Mouse (Mus musculus): ENCODE data around the gene Necab3.
A peak's percentile ranks its signal among the peaks of the same experiment; 100 is the strongest.

The Necab3 gene

DNA sequence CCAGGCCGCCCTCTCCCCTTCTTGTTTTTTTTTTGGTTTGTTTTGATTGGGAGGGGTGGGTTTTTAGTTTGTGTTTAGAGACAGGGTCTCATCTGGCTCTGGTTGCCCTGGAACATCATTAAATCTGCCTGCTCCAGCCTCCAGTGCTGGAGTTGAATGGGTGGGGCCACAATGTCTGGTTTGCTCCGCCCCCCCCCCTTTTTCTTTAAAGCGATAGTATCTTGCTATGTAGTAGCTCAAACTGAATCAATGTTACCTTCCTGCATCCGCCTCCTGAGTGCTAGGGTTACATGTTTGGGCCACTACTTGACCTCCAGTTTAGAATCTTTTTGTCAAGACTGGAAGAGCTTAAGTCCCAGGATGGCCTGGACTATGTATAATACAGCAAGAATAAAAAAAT, 12.6 kb upstream of the Necab3 start:
- no peak for DNase-seq

- DNase-seq: no peak
Observed at GRCm38 (mm10) chr2:154570666-154571065, 12.0 kb upstream of the Necab3 start.

DNA sequence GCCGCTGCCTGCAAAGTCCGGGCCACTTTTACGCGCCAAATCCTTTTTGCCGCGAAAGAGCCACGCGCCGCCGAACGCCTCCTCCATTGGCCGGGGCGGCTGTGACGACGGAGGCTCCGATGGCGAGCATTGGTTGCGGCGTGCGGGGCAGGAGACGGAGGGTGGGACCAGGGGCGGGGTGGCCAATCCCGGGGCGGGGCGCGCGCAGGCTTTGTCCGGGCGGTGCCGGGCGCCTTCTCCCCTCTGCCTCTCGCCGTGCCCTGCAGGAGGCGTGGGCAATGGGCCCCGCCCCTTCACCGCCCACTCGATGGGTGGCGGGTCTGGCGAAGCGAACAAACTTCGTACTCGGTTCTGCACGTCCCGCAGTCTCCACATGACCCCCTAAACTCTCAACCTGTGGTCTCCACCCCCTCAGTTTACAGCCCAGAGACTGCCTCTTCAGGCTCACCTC, 11.2 kb upstream of the Necab3 start, which contains the start of gene E2f1:
E2f1 (minus strand) TSS at position 57 of the 451 bp plus-strand sequence.
- peak; percentile 91 to 92 for DNase-seq

DNA sequence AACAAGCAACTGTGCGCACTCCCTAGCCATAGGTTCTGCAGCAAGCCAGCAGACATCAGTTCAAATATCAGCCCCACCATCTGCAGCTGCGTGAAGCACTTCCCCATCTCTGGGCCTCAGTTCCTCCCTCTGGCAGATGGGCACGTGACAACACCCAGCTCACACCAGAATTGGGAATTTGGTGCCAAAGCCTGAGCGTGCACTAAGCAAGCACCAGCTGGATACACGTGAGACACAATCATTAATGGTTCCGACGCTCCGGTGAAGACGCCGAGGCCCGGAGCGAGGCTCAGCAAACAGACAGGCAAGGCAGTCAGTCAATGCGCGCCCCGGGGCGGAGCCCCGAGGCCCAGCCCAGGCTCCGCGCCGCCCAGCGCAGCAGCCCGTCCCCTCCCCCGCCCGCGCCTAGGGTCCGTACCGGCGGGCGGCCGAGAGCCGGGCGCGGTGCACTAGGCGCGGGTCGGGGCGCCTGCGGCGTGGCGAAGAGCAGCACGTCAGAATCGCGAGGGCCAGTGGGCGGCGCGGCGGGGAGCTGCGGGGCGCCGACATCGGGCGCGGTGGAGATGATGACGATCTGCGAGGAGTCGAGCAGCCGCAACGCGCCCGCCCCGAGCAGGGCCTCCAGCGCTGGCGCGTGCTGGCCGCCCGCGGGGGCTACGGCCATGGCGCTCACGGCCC, 10.5 kb upstream of the Necab3 start:
- peak in 1 of 2 experiments; percentile 43 for DNase-seq

- no peak for DNase-seq
Observed at GRCm38 (mm10) chr2:154568329-154569070, 9.8 kb upstream of the Necab3 start.

DNA sequence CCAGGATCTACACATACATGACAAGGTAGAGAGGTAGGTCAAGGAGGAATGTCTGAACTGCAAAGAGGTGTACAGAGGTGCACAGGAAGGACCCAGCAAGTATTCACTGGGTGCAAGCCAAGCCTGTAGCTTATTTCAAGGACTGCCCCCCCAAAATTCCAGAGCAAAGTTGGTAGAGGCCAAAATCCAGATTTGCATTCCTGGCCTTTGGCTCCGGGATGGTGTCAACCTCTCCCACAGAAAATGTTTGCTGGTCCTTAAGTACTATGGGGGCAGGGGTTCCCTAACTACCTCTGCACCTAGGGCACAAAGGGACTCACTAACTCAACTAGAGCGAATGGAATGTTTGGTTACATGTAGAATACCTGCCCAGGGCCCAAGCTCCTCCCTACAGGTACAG, 9.1 kb upstream of the Necab3 start:
- peak in 1 of 2 experiments; percentile 25 for DNase-seq

DNA sequence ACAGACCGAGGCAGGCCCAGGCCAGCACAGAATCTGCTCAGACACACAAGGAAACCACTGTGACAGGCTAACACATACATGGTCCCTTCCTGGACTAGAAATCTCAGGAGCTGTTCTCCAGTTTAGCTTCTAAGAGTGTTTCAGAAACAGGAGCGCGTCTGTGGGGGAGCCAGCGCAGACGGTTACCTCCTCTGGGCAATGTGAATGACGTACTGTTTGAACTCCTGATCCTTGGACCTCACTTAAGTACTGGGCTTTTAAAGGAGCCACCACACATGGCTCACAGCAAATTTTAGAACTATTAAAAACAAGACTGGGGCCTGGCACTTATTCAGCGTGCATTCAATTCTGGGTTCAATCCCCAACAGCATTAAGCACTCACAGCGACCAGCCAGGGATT, 8.0 kb upstream of the Necab3 start:
- peak; percentile 37 to 42 for DNase-seq

- DNase-seq: no peak
Observed at GRCm38 (mm10) chr2:154565562-154565961, 6.9 kb upstream of the Necab3 start.

DNA sequence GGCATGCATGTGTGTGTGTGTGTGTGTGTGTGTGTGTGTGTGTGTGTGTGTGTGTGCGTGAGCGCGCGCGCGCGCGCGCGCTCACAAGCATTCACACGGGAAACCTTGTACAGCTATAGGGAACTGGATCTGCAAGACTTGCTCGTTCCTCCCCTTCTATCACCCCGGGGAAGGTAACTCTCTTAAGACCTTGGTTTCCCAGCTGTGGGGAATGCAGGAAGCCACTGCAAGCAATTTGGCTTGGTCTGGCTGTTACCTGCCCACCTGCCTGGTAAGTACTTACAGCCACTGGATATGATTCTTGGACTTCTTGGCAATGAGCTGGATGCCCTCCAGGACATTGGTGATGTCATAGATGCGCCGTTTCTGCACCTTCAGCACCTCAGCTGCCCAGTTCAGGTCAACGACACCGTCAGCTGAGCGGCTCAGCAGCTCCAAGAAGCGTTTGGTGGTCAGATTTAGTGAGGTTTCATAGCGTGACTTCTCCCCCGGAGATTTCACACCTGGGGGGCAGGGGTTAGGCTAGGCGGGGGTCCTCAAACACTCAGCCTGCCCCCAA, 5.0 kb upstream of the Necab3 start:
- DNase-seq: peak; percentile 78 to 83

- DNase-seq: no peak
Observed at GRCm38 (mm10) chr2:154557184-154557832, 1.4 kb downstream of the Necab3 start.

DNA sequence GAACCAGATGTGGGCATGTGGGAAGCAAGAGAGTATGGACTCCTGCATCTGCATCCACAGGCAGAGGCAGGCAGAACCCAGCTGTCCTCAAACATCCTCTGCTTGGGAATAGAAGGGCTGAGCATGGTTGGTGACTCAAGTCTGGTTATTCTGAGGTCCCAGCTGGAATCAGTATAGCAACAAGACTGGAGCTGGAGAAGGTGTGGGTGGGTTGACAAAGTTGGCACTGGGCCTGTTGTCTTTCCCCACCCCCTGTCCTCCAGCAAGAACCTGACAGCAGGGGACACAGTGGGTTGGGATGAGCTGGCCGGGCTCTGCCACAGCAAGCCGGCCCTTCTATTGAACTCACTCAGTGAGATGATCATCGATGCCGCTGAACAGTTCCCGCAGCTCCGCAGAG, 3.5 kb downstream of the Necab3 start:
- DNase-seq: no peak

DNA sequence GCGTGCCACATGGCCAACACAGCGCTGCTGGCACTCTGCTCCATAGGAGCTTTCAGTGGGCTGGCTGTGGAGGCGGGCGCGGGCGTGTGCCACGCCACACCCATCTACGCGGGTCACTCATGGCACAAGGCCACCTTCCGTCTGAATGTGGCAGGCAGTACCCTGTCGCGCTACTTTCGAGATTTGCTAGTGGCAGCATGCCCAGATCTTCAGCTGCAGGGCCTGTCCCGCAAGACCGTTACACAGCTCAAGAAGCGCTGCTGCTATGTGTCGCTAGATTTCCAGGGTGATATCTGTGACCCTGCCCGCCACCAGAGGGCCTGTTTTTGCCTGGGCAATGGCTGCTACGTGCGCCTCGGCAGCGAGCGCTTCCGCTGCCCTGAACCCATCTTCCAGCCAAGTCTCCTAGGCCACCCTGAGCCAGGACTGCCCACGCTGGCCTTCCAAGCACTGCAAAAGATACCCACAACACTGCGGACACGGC, 6.2 kb downstream of the Necab3 start:
- peak; percentile 38 to 64 for DNase-seq

GRCm38 (mm10) chr2:154551927-154552326, 6.8 kb downstream of the Necab3 start:
- no peak for DNase-seq

DNA sequence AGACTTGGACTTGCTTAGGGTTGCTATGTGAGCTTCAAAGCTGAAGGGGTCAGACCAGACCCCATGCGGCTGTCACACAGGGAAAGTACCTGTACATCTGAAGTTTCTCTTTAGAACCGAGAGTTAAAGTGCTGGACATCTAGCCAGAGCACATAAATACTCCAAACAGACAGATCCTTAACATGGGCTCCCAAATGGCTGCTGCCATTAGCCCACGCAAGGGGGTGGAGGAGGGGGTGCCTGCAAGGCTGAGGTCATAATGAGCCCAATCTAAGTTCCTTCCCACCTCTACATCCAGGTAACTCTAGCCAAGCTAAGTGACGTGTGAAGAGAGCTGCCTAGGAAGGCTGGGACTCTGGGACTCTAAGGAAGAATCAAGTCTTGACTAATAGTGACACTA, 7.2 kb downstream of the Necab3 start, which contains the start of gene Actl10:
Actl10 (plus strand) TSS at position 301 of the 400 bp plus-strand sequence.
- DNase-seq: no peak

- no peak for DNase-seq
Observed at GRCm38 (mm10) chr2:154550937-154551336, 7.8 kb downstream of the Necab3 start.

DNA sequence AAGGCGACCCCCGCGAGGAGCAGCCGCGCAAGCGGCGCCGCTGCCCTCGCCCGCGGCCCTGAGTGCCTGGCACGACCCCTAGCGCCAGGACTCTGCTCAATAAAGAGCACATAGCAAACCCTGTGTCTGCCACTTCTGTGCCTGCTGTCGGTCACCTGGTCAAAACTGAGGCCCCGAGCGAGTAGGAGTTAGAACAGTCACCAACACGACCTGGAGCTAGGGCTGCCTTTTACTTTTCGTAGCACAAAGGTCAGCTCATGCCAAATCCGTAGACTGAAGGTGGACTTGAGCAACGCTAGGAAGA, 8.9 kb downstream of the Necab3 start:
- DNase-seq: no peak

DNA sequence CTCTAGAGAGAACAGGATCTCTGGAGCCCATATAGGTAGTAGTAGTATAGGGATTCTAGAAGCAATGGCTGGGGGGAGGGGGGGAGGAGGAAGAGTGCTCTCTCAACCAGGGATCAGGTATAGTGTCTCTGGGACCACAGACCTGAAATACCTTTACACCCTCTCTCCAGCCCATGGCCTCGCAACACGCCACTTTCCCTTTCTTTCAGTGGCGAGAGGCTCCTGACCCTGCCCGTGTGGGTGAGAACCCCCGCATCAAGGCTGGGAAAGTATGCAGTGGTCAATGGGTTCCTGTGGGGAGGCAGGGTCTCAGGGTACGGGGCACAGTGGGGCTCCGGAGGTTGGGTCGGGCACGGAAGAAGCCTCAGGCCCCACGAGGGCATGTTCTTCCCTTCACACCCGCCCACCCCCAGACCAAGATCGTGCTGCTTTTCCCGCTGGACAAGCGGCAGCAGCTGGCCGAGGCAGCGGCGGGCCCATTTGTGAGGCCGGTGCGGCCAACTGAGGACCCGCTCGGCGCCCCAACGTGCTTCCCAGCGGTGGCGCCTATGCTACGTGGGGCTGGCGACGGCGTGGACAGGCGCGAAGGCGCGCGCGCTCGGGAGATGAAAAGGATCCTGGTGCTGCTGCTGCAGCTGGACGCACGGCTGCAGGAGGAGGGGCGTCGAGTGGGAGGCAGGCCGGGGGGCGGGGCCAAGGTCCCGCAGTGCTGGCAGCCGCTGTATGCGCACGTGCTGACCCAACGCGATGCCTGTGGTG, 9.4 kb downstream of the Necab3 start:
- DNase-seq: peak; percentile 38 to 46

DNA sequence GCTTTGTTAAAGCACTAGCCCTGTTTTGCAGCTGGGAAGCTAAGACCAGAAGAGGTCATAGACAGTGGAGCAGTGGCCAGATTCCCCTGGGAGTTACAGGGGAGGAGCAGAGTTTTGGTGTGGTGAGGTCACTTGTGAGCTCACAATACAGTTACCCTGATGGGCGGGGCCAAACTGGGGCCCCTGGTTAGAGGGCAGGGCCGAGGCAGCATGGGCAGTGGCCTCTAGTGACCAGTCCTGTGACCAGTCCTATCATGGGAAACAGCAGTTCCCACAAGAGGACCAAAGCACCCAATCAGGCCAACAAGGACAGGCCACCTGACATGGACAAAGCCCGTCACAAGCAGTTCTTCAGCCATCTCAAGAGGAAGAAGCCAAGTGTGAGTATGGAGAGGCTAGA, 10.0 kb downstream of the Necab3 start:
- DNase-seq: no peak

- no peak for DNase-seq
Observed at GRCm38 (mm10) chr2:154546711-154547110, 12.0 kb downstream of the Necab3 start, which contains the start of gene 1700003F12Rik. Gene 1700003F12Rik, plus strand, starts transcription at chr2:154547085.

GRCm38 (mm10) chr2:154543567-154544347, 14.9 kb downstream of the Necab3 start:
- DNase-seq: no peak

GRCm38 (mm10) chr2:154541630-154542029, 17.1 kb downstream of the Necab3 start:
- no peak for DNase-seq

GRCm38 (mm10) chr2:154539720-154540119, 19.0 kb downstream of the Necab3 start:
- DNase-seq: peak in 1 of 2 experiments; percentile 35
